Mouse (Mus musculus) layer of hippocampus, postnatal 14 days (tissue): ENCODE results near the gene Cfap70. TPM values are rescaled to one million over a fixed set of nuclear protein-coding genes. Genes with fewer than 3 reads are reported as not detected.

ENCODE experiments used
- DNase-seq, 2 experiments: peaks; one replicate each; pipeline ENCODE4 v3.0.0; 2021 to 2022; ENCODE audit warnings: low spot score in 2 of 2, mixed read lengths in 1 of 2
- total RNA-seq, 2 experiments: library from RNA; stranded (reverse); gene quantifications; 2 replicates each; pipeline ENCODE4 v1.2.3; 2021

Cfap70 gene
- total RNA-seq, 2 experiments from 2014 or later, result 0.67 to 1.8 TPM

GRCm38 (mm10) chr14:20428593-20428992 is 23.4 kb downstream of the Cfap70 start:
- no peak for DNase-seq

- no peak for DNase-seq
Observed at GRCm38 (mm10) chr14:20423046-20423445, 29.0 kb downstream of the Cfap70 start.

- peak in 1 of 2 experiments; percentile 13 for DNase-seq
Observed at GRCm38 (mm10) chr14:20422257-20422656, 29.8 kb downstream of the Cfap70 start.

- DNase-seq, result no peak
Observed at GRCm38 (mm10) chr14:20400071-20400470, 52.0 kb downstream of the Cfap70 start.

GRCm38 (mm10) chr14:20398864-20399263 is 53.2 kb downstream of the Cfap70 start:
- no peak for DNase-seq

GRCm38 (mm10) chr14:20397220-20397619 is 54.8 kb downstream of the Cfap70 start:
- no peak for DNase-seq

GRCm38 (mm10) chr14:20393205-20393913 is 58.7 kb downstream of the Cfap70 start, which contains the start of gene Mrps16:
Mrps16 (minus strand) TSS chr14:20393634.
- peak; percentile 86 to 96 for DNase-seq

GRCm38 (mm10) chr14:20392326-20392725 is 59.7 kb downstream of the Cfap70 start:
- DNase-seq, result no peak

- DNase-seq, result no peak
Observed at GRCm38 (mm10) chr14:20389446-20390079, 62.5 kb downstream of the Cfap70 start.

GRCm38 (mm10) chr14:20388441-20389129 is 63.4 kb downstream of the Cfap70 start, which contains the start of gene Dnajc9:
Dnajc9 (minus strand) TSS chr14:20388910.
- DNase-seq, result peak; percentile 91 to 95

- no peak for DNase-seq
Observed at GRCm38 (mm10) chr14:20379753-20380430, 72.1 kb downstream of the Cfap70 start.

- DNase-seq, result no peak
Observed at GRCm38 (mm10) chr14:20379087-20379640, 72.9 kb downstream of the Cfap70 start.

GRCm38 (mm10) chr14:20378313-20379061 is 73.5 kb downstream of the Cfap70 start:
- no peak for DNase-seq

GRCm38 (mm10) chr14:20377112-20377521 is 74.9 kb downstream of the Cfap70 start:
- no peak for DNase-seq

GRCm38 (mm10) chr14:20371854-20372253 is 80.2 kb downstream of the Cfap70 start:
- no peak for DNase-seq

- no peak for DNase-seq
Observed at GRCm38 (mm10) chr14:20370798-20371197, 81.2 kb downstream of the Cfap70 start.

- no peak for DNase-seq
Observed at GRCm38 (mm10) chr14:20368271-20368670, 83.8 kb downstream of the Cfap70 start.

- no peak for DNase-seq
Observed at GRCm38 (mm10) chr14:20363230-20363629, 88.8 kb downstream of the Cfap70 start.

GRCm38 (mm10) chr14:20347991-20348541 is 104.0 kb downstream of the Cfap70 start, which contains the start of the genes Ecd and Fam149b:
Ecd (minus strand) TSS chr14:20348121.
Fam149b (plus strand) TSS chr14:20348162.
- DNase-seq, result peak; percentile 93 to 96
